Mouse (Mus musculus): ENCODE results near the gene Nr4a2. TPM values are rescaled to one million over a fixed set of nuclear protein-coding genes. Genes with fewer than 3 reads are reported as not detected.

Nr4a2 gene
- total and polyA plus RNA-seq, 3 experiments = 0.82 to 2.3 (median 1.8) TPM

DNA sequence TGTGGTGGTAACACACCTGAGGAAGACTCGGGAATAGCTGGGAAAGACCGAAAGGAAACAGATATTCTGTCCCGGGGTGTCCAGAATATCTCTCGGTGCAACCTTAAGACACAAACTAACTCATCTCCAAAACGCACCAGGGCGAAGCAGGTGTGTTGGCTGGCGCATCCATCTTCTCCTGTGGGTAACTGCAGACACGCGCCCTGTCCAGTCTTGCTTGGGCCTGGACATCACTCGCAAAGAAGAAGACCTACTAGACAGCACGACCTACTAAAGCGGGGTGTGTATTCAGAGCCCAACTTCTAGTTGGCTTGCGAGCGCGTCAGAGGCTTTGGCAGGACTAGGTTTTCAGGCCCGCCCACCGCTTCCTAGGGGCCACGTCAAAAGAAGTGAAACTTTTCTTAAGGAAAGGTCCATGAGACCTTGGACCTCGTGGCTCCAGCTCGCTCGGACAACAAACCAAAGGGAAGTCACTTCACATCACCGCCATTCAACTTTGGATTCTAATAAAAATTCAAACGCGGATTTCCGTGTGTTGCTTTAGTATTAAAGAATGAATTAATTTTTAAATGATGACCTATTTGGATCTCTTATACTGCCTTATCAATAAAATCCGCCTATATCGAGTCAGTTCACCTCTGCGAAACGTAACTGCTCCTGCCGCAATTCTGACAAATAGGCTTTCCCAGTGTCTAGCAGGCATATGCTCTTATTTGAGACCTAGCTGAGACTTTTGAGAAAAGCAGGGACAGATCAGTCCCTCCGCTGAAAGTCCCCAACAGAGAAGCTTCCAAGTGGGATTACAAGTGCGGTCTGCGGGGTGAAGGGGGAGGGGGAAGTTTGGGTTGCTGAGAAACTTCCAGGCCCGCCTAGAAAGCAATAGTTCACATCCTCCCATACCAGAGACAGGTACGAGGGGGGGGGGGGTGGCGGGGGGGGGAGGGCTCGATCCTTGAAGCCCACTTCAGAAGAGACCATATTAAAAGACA, 20.7 kb downstream of the Nr4a2 start:
- no peaks in the 10 kb centered on the region for H3K27me3 ChIP-seq (replicated peaks)

DNA sequence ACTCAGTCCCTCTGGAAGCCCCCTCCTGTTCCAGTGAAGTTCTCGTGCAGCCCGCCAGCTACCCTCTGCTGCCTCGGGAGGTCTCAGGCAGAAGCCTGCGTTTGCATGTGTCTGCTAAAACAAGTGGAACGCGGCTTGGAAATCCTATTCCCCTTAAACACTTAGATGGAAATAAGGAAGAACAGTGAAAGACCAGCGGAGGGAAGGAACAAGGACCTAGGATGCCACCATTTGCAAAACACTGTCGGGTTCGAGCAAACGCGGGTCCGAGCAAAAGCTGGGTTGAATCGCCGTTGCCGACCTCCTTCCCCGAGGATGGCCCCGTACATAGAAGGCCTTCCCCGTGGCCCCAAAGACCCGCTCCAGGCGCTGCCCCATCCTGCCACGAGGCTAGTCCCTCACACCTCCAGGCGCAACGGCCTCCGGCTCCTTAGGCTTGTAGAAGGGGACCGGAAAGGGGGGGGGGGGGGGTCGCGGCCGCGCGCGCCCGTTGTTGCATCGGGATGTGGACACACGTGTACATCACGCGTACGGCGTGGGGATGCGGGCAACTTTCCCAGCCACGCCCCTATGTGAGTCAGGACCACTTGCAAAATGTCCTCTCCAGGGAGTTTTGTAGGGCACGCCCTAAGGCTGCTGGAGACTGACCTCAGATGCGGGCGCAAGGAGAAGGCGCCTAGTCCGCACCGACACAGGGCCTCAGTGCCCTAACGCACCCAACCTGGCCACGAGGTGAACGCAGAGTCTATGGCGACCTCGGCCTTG, 21.5 kb downstream of the Nr4a2 start:
- no peak overlapping the region for H3K27ac ChIP-seq (ENCODE audit: insufficient read depth, low read depth)
- TF ChIP-seq USF1 (IDR thresholded peaks at IDR 0.05; ENCODE audit: low read depth, low read length) = no peak
- no peak for TF ChIP-seq KAT2A (IDR thresholded peaks at IDR 0.05; ENCODE audit: insufficient replicate concordance, low read length)
- in situ Hi-C loops (cut with MboI; ENCODE audit: low pct_ligation_motif_present, low pct_unique_long_range_greater_than_20kb, low sequenced_read_pairs) (loop anchor here (25.0 kb wide), 1 partner anchor 260 kb away; no protein-coding TSS in a partner anchor), dilution Hi-C loops (cut with MboI; ENCODE audit: extremely low pct_ligation_motif_present, extremely low pct_unique_long_range_greater_than_20kb, low sequenced_read_pairs) (no loop called here)
- H3K36me3 ChIP-seq (replicated peaks in 1 of 2; ENCODE audit: control insufficient read depth in 1 of 2, insufficient read depth in 1 of 2, low read length in 1 of 2) = peaks cover 0 to 1% of the 10 kb centered on the region in 2 experiments
- H3K4me3 ChIP-seq (replicated peaks in 1 of 3; ENCODE audit: low read depth in 2 of 3, low read length in 2 of 3, poor library complexity in 1 of 3) = no peak overlapping the region
- H3K79me2 ChIP-seq (replicated peaks; ENCODE audit: control insufficient read depth, extremely low read depth, insufficient read depth, poor library complexity, severe bottlenecking) = no peaks in the 10 kb centered on the region
- H3K27me3 ChIP-seq (replicated peaks) = no peaks in the 10 kb centered on the region
- DNase-seq (ENCODE audit: extremely low read depth) = no peak
- no peak overlapping the region for H3K4me2 ChIP-seq (ENCODE audit: insufficient read depth, low read depth, poor library complexity, severe bottlenecking)
- H3K4me1 ChIP-seq (ENCODE audit: control insufficient read depth in 1 of 2, insufficient read depth in 2 of 2) = no peaks in the 10 kb centered on the region
- peaks cover 5% of the 10 kb centered on the region for H3K9me3 ChIP-seq (replicated peaks; ENCODE audit: low read length)
- H3K9ac ChIP-seq (ENCODE audit: insufficient read depth, low read depth) = no peak overlapping the region

More for the DNA sequence above, 20.7 kb downstream of the Nr4a2 start:
- Histone ChIP-seq H3K4me2 (ENCODE audit: insufficient read depth, low read depth, poor library complexity, severe bottlenecking) (no peak overlapping the region), H3K9me3 (replicated peaks; ENCODE audit: low read length) (peaks cover 5% of the 10 kb centered on the region), H3K36me3 (replicated peaks in 1 of 2; ENCODE audit: control insufficient read depth in 1 of 2, insufficient read depth in 1 of 2, low read length in 1 of 2) (peaks cover 0 to 1% of the 10 kb centered on the region in 2 experiments), H3K4me1 (ENCODE audit: control insufficient read depth in 1 of 2, insufficient read depth in 2 of 2) (no peaks in the 10 kb centered on the region), H3K79me2 (replicated peaks; ENCODE audit: control insufficient read depth, extremely low read depth, insufficient read depth, poor library complexity, severe bottlenecking) (no peaks in the 10 kb centered on the region), H3K9ac (ENCODE audit: insufficient read depth, low read depth) (no peak overlapping the region), H3K4me3 (replicated peaks in 1 of 3; ENCODE audit: low read depth in 2 of 3, low read length in 2 of 3, poor library complexity in 1 of 3) (no peak overlapping the region), H3K27ac (ENCODE audit: insufficient read depth, low read depth) (no peak overlapping the region)
- in situ Hi-C loops (cut with MboI; ENCODE audit: low pct_ligation_motif_present, low pct_unique_long_range_greater_than_20kb, low sequenced_read_pairs) (loop anchor here (25.0 kb wide), 1 partner anchor 259 kb away; no protein-coding TSS in a partner anchor), dilution Hi-C loops (cut with MboI; ENCODE audit: extremely low pct_ligation_motif_present, extremely low pct_unique_long_range_greater_than_20kb, low sequenced_read_pairs) (no loop called here)
- no peak for DNase-seq (ENCODE audit: extremely low read depth)
- TF ChIP-seq TCF12 (IDR thresholded peaks at IDR 0.05; ENCODE audit: low read depth, low read length) (no peak), NRF1 (IDR thresholded peaks at IDR 0.05; ENCODE audit: low read depth, low read length) (no peak), MAX (IDR thresholded peaks at IDR 0.05; ENCODE audit: low read length) (no peak), ZNF384 (IDR thresholded peaks at IDR 0.05; ENCODE audit: low read depth, low read length) (no peak), SIN3A (IDR thresholded peaks at IDR 0.05; ENCODE audit: low read length) (no peak), ZMIZ1 (IDR thresholded peaks at IDR 0.05; ENCODE audit: low read depth, low read length) (no peak), TBP (conservative IDR thresholded peaks at IDR 0.05; ENCODE audit: low read depth, low read length) (no peak), ZKSCAN1 (IDR thresholded peaks at IDR 0.05; ENCODE audit: borderline replicate concordance, low read depth, low read length) (no peak), E2F4 (IDR thresholded peaks at IDR 0.05; ENCODE audit: insufficient replicate concordance, low read depth, low read length) (no peak), POLR2A (IDR thresholded peaks at IDR 0.05; ENCODE audit: low read depth, low read length) (no peak), RAD21 (IDR thresholded peaks at IDR 0.05; ENCODE audit: low read depth, low read length) (no peak), GABPA (IDR thresholded peaks at IDR 0.05; ENCODE audit: insufficient replicate concordance, low read depth, low read length) (no peak), PAX5 (IDR thresholded peaks at IDR 0.05; ENCODE audit: low read length) (no peak), MAFK (IDR thresholded peaks at IDR 0.05; ENCODE audit: insufficient replicate concordance, low read length) (no peak), MXI1 (IDR thresholded peaks at IDR 0.05; ENCODE audit: low read depth, low read length) (no peak), KAT2A (IDR thresholded peaks at IDR 0.05; ENCODE audit: insufficient replicate concordance, low read length) (no peak), JUND (conservative IDR thresholded peaks at IDR 0.05; ENCODE audit: low read depth, low read length) (no peak), EP300 (IDR thresholded peaks at IDR 0.05; ENCODE audit: low read length) (no peak)

Data from CH12.LX (cell line).